Mouse (Mus musculus) yolk sac, embryonic 10.5 days (tissue): ENCODE measurements around the gene Mpg.

Experiments used
- DNase-seq: peaks from one replicate; pipeline ENCODE4 v3.0.0-alpha.2; 2017; ENCODE audit warnings: low spot score

The Mpg gene

GRCm38 (mm10) chr11:32231125-32231524 lies 4.8 kb downstream of the Mpg start:
- DNase-seq = no peak

GRCm38 (mm10) chr11:32232848-32233247 lies 6.5 kb downstream of the Mpg start:
- DNase-seq = no peak

- DNase-seq = no peak
These were observed 7.6 kb downstream of the Mpg start for GRCm38 (mm10) chr11:32233895-32234294.

GRCm38 (mm10) chr11:32234816-32235485 lies 8.6 kb downstream of the Mpg start:
- DNase-seq = no peak

GRCm38 (mm10) chr11:32235646-32236045 lies 9.3 kb downstream of the Mpg start:
- no peak for DNase-seq

GRCm38 (mm10) chr11:32236132-32236531 lies 9.8 kb downstream of the Mpg start:
- DNase-seq = no peak

- no peak for DNase-seq
These were observed 10.6 kb downstream of the Mpg start for GRCm38 (mm10) chr11:32236712-32237410.

- no peak for DNase-seq
These were observed 11.1 kb downstream of the Mpg start for GRCm38 (mm10) chr11:32237411-32237795.

- no peak for DNase-seq
These were observed 12.0 kb downstream of the Mpg start for GRCm38 (mm10) chr11:32238093-32238860.

GRCm38 (mm10) chr11:32241391-32241790 lies 15.1 kb downstream of the Mpg start:
- no peak for DNase-seq

- DNase-seq = no peak
These were observed 15.9 kb downstream of the Mpg start for GRCm38 (mm10) chr11:32242209-32242608.

- DNase-seq = no peak
These were observed 17.1 kb downstream of the Mpg start for GRCm38 (mm10) chr11:32243205-32243955.

- DNase-seq = no peak
These were observed 17.8 kb downstream of the Mpg start for GRCm38 (mm10) chr11:32244064-32244463.

- DNase-seq = no peak
These were observed 18.3 kb downstream of the Mpg start for GRCm38 (mm10) chr11:32244617-32245016.

GRCm38 (mm10) chr11:32245614-32246013 lies 19.3 kb downstream of the Mpg start:
- DNase-seq = no peak

GRCm38 (mm10) chr11:32247068-32247467 lies 20.8 kb downstream of the Mpg start:
- DNase-seq = no peak

- no peak for DNase-seq
These were observed 22.0 kb downstream of the Mpg start for GRCm38 (mm10) chr11:32248350-32248749.

- DNase-seq = no peak
These were observed 24.8 kb downstream of the Mpg start for GRCm38 (mm10) chr11:32250880-32251763.

GRCm38 (mm10) chr11:32253121-32253520 lies 26.8 kb downstream of the Mpg start:
- DNase-seq = no peak

- DNase-seq = no peak
These were observed 29.8 kb downstream of the Mpg start for GRCm38 (mm10) chr11:32256146-32256545.

- DNase-seq = no peak
These were observed 30.3 kb downstream of the Mpg start for GRCm38 (mm10) chr11:32256566-32256965.
